Mouse (Mus musculus) testis, adult 2 months (tissue): ENCODE measurements around the gene Dock1.

Experiments
- CTCF ChIP-seq: fragments of 200-500 bp; IDR thresholded peaks from 2 replicates; pipeline ENCODE4 v1.5.1; 2012; ENCODE audit warnings: low read depth, mild to moderate bottlenecking, inconsistent platforms, low read length, moderate library complexity; ENCODE audit not compliant: control insufficient read depth, insufficient read depth, insufficient replicate concordance
- POLR2A ChIP-seq: fragments of 200-500 bp; IDR thresholded peaks from 2 replicates; pipeline ENCODE4 v1.6.1; 2012; ENCODE audit warnings: low read depth, mild to moderate bottlenecking, inconsistent platforms, low read length, moderate library complexity; ENCODE audit not compliant: control insufficient read depth

DNA sequence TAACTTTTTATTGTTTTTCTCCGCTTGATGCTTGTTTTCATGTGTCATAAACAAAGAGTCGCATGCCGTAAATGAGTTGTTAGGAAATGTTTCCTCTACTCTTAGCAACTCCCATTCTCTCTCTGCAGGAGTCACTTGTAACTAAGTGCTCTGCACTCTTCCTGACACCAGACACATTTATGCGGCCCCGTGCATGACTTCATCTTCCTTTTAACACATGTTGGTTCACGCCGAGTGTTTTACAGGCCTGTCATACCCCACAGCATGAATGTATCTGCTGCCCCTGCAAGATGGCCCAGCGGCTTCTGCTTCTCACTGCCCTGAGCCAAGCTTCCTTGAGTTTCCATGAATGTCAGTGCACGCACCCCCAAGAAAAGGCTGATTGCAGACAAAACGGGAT is 407.4 kb downstream of the Dock1 start:
- TF ChIP-seq CTCF (no peak), POLR2A (no peak)
